Mouse (Mus musculus) retina, adult 2 months (tissue): ENCODE results near the gene Myh9.

Experiments
- DNase-seq: peaks from one replicate; pipeline ENCODE4 v3.0.0-alpha.2; 2012; ENCODE audit warnings: low read depth, low spot score

Gene Myh9

DNA sequence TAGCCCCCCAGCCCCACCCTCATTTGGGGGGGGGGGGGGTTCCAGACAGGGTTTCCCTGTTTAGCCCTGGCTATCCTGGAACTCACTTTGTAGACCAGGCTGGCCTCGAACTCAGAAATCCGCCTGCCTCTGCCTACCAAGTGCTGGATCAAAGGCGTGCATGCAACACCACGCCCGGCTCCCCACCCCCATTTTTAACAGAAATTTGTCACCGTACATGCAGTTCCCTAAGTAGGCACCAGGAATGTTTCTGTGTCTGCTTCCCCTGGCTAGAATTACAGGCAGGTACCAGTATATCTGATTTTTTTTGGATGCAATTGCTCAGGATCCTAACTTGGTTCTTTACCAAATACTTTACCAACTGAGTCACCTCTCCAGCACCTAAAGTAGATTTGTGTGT lies 13.1 kb downstream of the Myh9 start:
- DNase-seq, result no peak

DNA sequence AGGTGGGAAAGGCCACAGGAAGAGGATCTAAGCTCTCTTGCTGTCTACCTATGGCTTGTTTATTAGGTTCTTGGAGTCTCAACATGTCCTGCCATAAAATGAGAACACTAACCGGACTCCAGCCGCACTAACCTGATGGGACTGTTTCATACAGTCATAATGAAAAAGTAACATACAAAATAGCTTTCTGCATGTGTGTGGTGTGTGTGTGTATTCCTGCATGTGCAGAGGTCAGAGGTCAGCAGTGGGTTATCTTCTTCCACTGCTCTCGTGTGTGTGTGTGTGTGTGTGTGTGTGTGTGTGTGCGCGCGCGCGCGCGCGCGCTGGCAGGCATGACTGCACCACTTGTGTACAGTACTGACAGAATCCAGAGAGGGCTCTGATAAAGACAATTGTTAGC lies 13.7 kb downstream of the Myh9 start:
- DNase-seq, result no peak

DNA sequence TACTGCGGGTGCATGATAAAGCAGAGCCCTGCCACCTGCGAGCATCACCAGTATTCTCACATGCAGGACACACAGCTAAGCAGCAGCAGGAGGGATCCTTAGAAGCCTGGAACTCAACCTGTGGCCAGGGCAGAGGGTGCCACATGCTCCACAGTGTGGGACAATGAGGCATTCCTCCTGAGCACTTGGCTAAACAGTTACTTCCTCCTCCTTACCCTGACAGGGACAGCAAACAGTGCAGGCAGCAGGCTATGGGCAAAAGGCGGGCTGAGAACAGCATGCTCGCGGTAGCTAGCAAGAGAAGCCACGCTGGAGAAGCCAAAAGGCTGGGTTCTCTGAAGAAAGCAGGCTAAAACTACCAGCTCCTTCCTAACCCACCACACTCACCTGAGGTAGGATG lies 14.2 kb downstream of the Myh9 start:
- DNase-seq, result no peak

DNA sequence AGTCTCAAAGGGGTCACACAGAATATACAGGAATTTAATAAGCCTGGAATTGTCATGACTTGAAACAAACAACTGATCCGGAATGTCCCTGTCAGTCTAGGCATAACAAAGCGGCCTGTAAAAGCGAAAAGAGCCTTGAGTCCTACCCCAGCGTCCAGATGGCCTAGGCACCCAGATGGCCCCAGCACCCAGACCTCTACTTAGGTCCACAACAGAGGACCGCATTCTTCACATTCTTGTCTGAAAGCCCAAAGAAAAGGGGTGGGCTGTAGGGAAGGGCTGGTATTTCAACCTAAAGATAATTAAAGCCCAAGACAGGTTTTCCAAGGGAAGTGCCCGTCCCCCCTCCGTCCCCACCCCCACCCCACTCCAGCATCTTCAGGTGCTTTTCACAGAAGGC lies 14.6 kb downstream of the Myh9 start:
- no peak for DNase-seq

DNA sequence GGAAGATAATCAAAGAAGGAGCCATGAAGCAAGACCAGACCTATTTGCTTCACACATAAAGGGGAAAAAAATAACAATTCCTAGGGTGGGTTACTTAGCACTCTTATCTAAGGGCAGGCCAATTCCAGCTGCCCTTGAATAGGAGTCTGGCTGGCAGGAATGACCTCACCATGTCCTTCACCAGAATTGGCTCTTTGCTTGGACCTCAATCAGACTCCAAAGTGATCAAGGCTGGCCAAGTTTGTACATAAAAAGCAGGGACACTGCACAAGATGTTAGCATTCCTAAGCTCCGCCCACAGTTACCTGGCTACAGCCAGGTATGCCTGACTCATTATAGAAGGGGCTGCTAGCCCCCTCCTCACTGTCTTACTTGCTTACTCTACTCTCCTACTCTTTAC lies 16.6 kb downstream of the Myh9 start:
- DNase-seq, result no peak

DNA sequence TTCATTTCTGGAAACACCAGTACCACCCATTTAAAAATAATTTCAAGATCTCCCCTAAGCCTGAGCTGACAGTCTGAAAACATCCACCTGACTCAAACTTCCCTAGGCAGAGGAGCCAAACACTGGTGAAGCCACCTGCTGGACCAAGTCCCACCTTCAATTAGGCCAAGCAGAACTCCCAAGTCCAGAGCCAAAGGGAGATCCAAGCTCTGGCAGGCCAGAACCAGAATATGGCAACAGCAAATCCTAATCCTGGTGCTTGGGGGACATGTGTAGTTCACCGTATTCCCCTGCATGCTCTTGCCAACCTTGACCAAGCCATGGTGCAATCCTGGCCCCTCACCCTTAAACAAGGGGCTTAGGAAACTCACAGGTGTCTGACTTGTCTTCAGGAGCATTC lies 17.7 kb downstream of the Myh9 start:
- no peak for DNase-seq

DNA sequence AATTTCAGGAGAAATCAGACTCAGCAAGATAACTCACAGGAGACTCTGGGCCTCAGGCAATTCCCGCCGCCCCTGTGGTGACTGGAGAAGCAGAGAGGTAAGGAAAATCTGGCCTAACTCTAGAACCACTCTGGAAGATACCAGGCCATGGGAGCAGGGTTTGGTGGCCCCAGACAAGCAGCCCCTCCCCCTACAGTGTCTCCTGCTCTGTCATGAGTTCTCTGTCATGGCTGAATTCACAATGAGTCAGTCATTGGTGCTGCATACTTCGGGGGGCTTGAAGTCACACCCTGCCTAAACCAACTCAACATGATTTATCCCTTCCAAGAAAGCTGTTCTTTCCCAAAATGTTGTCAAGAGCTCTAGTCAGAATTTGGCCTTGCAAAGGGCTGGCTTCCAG lies 18.3 kb downstream of the Myh9 start:
- DNase-seq, result no peak

DNA sequence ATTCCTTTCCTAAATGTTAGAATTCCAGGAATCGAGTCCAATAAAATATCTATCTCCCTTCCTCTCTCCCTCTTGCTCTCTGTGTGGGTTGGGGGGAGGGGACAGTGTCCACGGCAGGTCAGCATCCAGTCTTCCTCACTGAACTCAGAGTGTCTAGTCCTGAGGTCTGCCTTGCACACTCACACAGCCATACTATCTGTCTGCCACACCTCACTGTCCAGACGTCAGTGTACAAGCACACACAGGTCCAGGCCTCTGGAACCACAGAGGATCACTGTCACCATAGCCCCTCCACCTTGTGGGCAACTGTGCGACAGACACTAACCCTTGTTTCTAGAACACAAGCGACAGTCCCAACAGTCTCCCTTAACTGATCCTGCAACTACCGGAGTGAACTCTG lies 18.8 kb downstream of the Myh9 start:
- DNase-seq, result no peak

DNA sequence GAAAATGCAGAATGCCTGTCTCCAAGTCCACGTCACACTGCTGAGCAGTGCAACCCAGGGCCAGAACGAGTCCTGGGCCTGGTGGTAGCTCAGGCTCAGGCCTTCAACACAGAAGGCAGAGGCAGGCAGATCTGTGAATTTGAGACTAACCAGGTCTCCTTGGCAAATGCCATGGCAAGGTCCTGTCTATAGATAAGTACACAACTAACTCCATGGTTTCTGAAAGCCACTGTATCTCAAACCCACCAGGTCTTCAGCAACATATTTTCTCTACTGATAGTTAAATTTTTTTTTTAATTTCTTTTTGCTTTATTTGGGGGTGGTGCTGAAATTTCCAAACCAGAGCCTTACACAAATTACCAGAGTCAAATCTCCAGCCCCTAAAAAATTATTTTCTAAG lies 19.3 kb downstream of the Myh9 start:
- no peak for DNase-seq

DNA sequence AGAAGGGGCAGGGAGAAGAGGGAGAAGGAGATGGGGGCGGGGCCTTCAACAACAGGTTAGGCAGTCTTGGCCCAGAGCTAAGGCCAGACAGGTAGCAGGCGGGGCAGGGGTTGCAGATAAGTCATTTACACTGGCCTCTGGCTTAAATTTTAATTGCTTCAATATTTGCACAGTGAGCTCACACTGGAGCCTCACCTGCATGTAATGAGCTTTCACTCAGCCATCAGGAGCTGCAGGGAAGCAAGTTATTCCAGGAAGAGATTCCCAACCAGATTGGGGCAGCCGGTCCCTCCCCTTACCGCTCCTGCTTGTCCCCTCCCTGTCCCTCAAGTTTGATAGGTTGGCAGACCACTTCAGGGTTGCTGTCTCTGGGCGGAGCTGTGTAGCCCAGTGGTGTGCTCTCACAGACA lies 19.9 kb downstream of the Myh9 start:
- no peak for DNase-seq

DNA sequence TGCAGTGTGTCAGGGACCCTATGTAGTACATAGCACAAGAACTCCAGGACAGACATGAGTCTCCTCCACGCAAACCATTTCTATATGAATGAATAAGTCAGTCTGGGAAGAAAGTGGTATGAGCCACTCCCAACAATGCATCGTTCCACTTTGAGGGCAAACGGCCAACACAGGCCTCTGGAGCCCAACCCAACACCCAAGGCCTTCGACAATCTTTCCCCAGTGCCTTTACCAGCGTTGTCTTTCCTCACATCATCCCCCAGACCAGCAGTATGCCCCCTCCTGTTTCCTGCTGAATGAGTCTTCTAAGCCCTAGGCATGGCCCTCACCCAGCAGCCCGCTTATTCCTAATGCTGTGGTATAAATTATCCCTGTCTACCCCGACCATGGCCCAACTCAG lies 20.6 kb downstream of the Myh9 start:
- DNase-seq, result no peak

DNA sequence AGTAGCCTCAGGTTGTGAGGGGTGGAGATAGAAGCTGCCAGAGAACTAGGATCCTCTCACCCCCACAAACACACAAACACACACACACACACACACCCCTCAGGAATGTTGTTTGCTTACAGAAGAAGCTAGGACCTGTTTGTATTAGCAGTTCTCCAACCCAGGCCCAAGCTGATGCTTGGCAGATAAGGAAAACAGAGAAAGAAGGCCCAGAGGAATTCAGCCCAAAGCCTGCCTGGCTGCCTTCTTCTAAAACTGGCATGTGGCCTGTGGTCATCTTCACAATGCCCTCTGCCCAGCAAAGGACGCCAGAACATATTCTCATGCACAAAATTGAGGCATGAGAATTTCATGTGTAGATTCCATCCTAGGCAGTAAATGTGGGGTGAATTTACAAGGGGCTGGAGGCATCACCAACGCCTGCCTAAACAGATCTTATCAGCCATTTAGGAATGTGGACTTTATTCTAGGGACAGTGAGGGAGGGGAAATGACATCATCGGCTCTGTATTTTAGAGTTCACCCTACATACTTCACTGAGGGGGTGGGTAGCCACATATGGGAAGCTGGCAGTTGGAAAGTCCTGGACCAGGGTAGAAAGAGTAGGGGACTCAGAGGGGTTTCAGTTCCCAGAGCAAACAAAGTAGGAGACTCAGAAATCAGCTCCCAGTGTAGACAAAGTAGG lies 21.4 kb downstream of the Myh9 start:
- DNase-seq, result no peak

DNA sequence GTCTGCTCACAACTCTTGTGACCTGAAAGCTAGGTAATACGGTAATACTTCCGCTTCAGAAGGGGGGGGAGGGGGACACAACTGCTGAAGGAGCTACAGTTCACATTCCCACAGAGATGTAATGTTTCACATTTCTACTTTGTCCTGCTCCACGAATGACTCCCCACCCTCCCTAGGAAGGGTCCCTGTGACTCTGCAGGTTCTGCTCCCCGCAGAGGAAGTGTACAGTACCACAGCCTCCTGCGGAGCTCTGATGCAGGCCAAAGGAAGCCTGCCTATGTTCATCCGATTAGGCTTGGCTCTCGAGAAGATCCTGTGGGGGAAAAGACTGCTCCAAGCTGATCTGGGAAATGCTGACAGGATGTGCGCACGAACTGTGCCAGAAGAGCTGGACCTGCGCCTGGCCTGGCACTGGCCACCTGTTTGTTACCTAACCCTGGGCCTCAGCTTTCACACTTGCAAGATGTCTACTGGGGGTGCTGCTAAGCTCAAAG lies 22.0 kb downstream of the Myh9 start:
- DNase-seq, result no peak

DNA sequence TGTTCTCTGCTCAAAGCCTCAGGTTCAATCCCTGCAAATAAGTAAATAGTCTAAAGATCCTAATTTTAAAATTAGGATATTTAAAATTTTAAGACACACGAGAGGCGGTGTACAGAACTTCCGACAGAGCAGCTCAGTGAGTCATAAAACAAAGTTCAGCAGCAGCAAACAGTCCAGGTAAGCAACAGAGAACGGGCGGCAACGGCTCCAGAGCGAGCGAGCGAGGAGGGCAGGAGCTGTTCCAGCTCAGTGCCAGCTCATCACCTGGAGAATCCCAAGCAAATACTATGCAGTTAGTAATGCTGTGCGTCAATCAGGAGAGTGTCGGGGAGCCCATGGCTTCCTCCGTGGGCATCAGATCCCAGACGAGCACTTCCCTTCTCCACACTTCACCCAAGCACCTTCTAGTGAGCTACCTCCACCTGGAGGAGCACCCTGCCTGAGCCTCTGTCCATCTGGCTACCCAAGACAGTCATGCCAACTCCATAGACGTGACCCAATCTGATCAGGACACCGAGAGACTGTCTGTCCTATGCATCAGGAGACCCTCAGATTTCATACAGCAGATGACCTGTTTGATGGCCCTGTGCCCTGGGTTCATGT lies 23.3 kb downstream of the Myh9 start:
- DNase-seq, result no peak

DNA sequence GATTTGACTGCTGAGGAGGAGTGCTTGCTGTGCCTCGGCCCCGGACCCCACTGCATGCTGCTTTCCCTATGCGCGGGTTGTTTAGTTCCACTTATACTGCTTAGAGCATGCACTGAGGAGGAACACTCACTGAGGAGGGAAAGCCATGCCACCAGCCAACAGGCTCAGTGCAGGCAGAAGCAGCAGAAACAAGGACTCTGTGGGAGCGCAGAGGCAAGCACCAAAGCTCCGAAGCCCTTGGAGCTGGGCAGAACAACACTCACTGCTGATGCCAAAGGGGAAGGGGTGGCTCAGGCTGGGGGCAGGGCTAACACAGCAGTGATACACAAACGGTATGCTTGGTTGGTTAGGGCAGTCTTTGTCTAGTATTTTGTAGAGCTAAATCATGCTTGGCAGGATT lies 24.6 kb downstream of the Myh9 start:
- no peak for DNase-seq

DNA sequence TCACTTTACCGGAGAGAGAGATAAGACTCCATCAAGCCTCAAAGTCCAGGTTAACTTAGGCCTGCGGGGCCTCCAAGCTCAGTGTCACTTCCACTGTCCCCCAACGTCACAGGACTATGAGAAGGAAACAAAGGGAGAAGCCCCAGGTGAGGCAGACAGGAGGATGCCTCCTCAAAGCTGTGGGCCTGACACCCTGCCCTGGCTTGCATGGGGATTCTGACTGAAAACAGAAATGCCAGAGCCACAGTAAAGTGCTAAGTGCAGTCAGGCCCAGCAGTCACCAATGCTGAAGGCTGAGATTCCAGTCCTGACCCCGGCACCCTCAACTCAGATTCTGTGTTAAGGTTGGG lies 25.4 kb downstream of the Myh9 start:
- no peak for DNase-seq

DNA sequence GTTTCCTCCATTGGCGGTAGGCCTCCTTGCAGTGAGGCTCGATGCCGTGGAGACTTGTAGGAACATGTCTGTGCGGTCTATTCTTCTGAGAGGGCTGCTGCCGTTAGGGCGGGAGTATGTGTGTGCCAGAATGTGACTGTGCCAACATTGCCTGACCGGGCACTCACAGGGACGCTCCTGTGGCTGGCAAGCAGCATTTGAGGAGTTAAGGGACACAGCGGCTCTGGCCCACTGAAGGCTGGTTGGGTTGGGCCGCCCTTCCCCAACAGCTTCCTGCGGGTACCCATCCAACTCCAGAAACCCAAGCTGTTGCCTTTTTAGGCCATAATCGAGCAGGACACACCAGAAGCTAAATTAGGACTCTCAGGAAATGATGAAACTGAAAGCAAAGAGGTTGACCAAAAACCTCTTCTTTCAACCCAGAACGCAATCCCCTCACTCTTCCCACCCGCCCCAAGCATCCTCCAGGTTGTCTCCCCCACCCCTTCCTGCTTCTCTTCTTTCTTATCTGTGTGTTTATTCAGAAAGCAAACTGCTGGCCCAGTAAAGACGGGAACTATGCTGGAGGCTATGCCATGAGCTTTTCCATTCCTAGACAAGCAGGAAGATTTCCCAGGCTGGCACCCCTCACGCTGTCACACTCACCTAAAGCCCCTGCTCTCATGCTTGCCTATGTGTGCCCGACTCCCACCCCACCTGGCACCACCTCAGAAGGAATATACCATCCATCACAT lies 25.9 kb downstream of the Myh9 start:
- no peak for DNase-seq

DNA sequence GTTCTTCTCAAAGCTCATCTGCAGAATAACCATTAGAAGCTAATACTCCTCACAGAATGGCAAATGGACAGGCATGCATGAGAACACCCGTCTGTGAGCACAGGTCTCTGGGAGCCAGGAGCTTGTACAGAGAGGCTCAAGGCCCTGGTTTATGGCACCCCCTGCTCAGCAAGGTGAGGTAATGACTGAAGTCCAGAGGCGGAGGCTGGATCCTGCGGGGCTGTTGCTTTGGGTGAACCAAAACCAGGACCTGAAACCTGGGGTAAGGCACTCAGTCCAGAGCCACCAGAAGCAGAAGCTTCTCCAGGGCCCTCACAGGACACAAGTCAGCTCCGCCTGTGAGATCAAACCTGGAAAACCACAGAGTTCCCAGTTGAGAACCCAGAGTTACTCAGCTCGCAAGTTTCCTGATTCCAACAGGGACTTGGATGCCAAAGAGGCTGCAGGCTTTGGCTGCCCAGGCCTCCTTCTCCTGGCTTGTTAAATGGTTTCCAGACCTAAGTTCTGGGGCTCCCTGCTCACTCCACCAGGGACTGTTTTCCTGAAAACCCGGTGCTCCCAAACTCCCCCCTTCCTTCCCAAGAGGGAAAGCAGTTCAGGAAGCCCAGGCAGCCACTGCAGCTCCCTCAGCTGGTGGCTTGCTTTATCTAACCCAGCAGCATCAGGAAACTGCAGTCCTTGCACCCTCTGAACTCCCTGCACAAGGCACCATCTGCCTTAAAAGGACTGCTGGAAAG lies 28.2 kb downstream of the Myh9 start:
- no peak for DNase-seq

DNA sequence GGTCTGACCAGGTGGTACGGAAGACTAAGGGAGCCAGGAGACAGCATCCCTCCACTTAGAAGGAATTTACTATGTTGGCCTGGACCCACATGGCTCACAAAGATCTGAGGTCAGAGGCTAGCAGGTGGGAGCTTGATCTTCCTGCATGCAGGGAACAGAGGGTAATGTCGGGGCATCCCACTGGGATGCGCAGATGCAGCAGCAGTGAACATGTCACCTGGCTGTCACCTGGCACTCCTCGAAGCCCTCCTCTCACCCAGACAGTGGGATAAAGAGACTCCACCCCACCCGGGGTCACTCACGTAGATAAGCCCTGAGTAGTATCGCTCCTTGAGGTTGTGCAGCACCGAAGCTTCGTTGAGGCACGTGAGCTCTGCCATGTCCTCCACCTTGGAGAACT lies 29.4 kb downstream of the Myh9 start:
- no peak for DNase-seq

DNA sequence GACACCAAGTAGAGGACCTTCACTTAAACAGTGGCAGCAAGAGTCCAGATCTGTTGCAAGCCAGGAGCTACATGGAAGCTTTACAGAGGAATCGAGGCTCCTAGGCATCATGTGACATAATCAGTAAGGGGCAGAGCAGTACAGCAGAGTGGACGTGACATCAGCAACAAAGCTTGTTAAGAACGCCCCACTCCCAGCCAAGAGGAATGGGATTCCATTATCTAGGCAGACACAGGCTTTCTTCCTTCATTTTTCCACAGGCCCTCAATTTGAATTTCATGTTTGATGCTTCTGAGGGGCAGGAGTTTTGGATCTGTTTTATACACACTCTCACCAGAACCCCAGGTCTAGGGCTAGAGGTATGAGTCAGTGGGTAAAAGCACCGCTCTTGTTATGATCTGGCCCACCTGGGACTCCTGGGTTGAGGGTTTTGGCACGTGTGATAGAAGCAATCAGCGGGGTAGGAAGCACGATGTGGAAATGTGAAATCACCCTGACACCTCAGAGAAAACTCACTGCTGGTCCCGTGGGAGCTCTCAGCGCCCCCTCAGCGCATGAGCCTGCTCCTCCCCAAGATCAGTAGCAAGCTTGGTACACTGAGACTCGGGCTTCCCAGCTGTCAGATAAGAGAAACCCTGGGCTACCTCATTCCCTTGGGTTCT lies 30.7 kb downstream of the Myh9 start:
- DNase-seq, result no peak

DNA sequence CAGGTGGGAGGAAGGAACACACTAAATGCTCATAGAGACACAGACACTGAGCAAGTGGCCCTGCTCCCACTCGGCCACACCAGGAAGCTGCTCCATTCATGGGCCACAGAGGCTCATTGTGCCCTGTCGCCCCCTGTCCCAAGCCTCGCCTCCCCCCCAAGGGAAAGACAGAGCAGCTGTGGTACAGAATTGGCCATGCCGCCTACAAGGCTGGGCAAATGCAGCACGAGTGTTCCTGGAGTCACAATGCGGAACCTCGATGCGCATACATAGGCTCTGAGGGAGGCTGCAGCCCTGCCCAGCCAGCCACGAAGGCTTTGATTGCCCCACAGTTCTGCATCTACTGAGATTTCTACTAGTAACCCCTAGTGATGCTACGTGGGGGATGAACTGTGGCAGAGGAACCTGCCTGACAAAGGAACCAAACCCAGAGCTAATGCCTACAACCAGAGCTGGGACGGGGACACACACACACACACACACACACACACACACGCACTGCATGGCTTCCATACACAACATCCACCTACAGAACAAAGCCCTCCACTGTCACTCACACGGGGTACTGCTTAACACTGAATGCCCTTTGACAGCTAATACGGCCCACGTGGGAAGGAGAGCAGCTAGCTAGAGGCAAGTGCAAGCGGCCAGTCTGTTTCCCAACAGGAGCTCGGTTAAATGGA lies 31.4 kb downstream of the Myh9 start:
- no peak for DNase-seq
